Mouse (Mus musculus) G1E (cell line): ENCODE measurements at regions not wholly inside any gene's neighbourhood (a gene's known extent, or its start where the extent isn't known, plus 50 kb on each side); places are given as distances from the start of the nearest gene placed in this dataset.

ENCODE experiments used
- CTCF ChIP-seq: IDR thresholded peaks from 2 replicates; pipeline ENCODE4 v1.5.1; 2012; ENCODE audit warnings: low read depth, low read length, inconsistent platforms, mixed read lengths
- GATA2 ChIP-seq: IDR thresholded peaks from 2 replicates; pipeline ENCODE4 v1.6.1; 2012; ENCODE audit warnings: low read depth, low read length, inconsistent platforms, borderline replicate concordance

DNA sequence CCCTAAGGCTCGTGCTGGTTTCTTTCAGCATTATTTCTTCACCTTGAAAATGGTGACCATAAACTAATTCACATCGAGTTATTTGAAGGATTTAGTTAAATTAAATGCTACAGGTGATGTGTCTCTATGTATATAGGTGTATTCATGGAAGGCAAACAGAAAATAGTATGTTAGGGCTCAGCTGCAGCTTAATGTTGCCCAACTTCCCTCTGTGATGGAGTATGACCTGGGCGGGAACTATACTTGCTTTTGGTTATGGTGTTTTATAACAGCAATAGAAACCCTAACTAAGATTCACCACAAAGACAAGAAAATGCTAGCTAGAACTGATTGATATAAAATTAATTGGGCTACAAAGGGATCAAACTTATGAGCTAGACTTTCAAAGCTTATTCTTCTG, 126.1 kb upstream of the Nsun6 start:
- no peak for TF ChIP-seq GATA2
- no peak for TF ChIP-seq CTCF
